Mouse (Mus musculus) fibroblast of lung, adult 2 months (primary cell): ENCODE data around the gene Atg13.

Source experiments
- DNase-seq: peaks from one replicate; pipeline ENCODE4 v3.0.0-alpha.2; 2011; ENCODE audit warnings: low read depth

The Atg13 gene

DNA sequence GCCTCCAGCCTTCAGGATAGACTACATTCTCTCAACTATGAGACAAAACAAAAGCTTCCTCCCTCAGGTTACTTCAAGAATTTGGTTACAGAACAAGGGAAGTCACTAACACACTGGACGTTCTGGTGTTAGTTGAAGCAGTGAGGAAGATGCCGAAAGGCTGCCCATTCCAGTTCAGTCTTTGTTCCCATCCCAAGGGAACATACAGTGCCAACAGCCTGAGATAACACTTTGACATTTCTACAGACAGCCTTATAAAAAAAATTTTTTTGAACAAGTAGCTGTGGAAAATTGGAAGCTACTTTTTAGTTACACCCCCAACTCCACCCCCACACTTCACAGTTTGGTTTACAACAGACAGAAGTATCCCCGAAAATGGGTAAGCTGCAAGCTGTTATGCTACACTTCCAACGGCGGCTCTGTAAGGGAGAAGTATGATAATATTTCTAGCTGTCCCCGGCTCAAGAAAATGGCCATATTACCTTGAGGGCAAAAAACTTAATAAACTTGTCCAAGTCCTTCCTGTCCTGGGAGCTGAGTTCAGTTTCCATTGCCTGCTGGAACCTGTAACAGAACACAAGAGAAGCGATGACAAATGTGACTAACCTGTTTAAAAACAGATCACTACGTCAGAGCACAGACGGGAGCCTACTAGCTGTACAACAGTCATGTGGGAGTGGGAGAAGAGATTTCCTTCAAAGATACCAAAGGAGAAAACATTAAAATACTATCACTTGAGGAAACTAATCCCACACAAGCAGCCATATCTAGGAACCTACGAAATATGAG lies 14.7 kb downstream of the Atg13 start:
- no peak for DNase-seq

DNA sequence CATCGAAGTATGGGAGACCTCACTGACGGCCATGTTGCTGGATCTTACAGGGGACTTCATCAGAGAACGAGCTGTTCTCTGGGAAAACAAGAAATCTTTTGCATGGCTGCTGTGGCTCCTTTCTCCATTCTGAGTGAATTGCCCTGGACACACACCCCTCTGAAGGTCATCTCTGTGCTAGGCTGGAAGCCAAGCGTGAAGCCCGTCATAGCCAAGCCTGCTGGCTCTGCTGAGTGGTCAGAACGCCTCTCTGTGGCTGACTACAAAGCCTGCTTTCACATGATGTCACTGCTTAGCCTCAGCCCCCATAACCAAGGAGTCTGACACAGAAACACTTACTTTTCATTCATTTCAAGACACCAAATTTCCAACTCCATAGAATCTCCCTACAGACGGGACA lies 20.9 kb downstream of the Atg13 start:
- DNase-seq, result no peak

DNA sequence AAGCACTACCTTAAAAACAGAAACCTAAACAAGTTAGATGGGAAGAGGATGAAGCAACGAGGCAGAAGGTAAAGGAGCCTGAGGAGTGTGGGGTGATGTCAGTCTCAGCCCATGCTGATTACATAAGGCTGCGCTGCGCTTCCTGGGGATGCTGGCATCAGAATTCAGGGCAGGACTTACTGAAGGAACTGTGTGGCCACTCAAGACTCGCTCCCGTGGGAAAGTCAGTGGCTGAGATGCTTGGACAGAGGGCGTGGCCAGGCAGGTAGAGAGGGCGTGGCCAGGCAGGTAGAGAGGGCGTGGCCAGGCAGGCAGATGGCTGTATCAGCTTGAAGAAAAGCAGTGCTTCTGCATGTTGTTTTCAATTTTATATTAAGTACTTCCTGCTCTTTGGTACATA lies 26.5 kb downstream of the Atg13 start:
- DNase-seq, result no peak

DNA sequence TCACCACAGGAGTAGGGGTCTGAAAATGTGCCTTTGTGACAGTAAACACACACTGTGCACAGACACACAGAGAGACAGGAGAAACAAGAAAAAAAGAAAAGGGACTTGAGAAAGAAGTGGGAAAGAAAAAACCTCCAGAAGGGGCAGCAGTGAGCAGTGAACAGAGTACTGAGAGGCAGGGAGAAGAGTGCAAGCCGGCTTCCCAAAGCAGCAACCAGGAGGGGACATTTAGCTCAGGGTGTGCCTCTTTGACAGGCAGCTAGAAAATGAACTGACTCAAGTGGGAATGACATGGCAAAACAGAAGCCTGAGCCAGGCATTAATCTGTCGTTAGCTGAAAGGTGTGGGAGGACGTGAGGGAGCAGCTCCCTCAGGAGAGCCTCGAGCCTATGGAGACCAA lies 27.5 kb downstream of the Atg13 start:
- peak; percentile 33 for DNase-seq

DNA sequence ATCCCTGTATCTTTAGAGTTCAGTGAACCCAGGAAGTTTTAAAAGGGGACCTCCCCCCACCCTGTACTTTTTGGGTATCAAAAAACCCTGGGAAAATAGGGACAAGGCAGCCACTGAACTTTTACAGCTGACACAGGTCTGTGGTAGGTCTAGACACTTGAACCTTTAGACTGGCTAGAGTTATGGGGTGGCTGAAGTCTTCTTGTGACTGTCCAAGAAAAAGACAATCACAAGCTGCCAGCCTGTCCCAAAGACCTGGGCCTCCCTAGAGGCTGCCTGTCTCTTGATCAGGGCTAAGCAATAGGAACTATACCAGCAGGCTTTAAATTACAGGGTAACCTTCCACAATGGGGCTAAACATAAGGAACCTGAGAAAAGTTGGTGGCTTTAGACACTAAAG lies 33.4 kb downstream of the Atg13 start:
- DNase-seq, result no peak

DNA sequence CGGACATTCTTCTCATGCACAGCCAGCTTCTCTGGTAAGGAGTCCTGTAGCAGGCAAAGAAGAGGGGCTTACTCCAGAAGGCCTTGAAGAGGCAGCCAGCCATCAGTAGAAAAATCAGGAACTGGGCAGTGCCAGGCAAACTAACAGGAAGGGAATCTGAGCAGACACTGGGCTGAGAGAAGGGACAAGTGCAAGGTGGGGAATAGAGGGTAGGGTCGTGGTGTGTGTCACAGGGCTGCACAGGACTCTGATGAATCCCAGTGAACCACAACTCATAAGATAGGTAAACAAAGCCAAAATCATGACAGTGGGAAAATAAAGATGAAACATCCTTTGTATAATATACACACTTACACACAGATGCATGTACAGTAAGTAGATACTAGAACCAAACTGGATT lies 34.0 kb downstream of the Atg13 start:
- DNase-seq, result no peak

DNA sequence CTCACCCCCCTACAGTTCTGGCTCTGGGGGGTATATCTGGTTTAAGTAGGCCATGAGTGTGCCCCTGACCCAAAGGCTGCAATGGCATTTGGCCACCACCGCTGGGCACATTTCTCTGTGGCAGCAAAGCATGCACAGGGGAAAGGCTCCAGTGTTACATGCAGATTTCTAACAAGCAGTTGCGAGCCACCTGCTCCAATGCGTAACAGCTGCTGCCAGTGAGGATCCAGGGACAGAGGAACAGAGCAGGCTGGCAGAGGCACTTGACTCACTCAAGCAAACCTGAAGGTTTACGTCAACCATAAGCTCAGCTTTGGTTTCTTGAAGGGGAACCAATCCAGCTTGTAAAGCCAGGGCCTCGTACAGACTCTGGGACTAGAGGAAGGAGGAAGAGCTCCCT lies 35.5 kb downstream of the Atg13 start:
- DNase-seq, result no peak

DNA sequence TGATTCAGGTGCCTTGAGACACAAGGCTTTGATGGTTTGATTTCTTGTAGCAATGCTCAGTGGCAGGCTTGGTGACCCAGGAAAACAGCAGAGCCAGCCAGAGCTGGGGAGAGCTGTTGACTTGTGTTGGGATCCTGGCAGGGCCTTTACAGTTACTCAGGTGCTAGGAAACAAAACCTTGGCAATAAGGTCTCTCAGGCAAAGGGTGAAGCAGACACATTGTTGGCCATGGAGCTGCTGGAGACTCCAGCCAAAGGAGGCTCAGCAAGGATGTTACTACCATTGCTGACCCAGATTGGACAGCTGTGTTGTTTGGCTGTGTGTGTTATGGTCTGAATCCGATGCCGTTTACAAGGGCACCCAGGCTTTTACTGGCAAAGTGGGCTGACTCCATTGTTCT lies 36.8 kb downstream of the Atg13 start:
- no peak for DNase-seq

DNA sequence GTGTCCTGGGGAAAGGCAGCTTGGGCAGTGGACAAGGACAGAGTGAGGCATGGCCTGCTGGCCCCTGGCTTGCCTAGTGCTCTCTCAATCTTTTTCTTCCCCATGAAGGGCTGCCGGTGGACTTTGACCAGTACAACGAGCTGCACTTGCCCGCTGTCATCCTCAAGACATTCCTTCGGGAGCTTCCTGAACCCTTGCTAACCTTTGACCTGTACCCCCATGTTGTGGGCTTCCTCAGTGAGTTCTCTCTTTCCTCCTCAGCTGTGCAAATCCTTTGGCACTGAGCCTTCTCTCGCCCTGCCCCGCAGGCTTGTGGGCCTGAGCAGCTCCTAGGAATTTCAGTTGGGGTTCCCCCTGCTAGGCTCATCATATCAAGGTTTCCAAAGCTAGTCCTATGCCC lies 40.3 kb downstream of the Atg13 start:
- DNase-seq, result no peak

DNA sequence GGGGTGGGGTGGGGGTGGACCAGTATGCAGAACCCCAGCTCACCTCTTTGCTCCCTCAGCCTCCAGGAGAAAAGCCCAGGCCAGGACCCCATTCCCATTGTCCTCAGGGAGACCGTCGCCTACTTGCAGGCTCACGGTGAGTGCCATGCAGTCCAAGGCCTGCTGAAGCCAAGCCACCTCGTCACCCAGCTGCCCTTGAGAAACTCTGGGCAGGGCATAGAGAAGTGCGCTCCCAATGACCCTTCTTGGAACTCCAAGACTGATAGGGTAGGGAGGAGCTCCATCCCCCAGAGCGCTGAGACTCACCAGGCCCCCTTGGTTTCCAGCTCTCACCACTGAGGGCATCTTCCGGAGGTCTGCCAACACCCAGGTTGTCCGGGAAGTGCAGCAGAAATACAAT lies 41.0 kb downstream of the Atg13 start:
- DNase-seq, result no peak

DNA sequence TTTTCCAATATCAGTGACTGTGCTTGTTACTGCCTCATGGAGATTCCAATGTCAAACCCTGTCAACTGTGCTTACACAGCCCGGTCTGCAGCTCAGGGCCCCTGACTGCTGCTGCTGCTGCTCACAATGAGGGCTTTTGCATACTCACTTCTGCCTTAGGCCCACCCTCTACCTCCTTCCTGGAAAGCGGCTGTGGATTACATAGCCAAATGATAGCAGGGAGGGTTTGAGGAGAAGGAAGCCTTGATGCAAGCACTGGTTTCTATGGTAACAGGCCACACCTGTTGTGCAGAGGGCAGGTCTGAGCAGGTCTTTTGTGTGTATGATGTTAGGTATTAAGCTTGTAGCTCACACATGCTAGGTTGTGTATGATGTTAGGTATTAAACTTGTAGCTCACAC lies 42.6 kb downstream of the Atg13 start:
- DNase-seq, result no peak

DNA sequence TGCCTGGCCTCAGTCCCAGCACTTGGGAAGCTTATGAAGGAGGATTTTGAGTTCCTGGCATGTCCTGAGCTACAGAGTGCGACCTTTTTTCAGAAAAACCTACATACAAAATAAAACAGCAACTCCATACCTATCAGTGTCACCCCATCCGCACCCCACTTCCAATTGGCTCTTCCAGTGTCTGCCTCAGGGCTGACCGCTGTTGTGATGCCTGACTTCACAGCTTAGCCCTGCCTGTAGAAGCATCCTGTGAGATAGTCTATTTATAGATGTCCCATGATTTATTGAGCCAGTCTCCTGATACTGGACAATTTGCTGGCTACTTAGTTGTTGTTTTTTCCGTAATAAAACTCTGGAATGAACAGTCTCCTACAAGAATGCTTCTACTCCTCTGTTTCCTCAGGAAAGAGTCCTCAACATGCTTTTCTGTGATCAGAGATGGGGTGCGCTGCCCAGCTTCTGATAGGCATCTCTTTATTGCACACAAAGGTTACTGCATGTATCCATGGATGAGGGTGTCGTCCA lies 43.9 kb downstream of the Atg13 start:
- DNase-seq, result no peak

DNA sequence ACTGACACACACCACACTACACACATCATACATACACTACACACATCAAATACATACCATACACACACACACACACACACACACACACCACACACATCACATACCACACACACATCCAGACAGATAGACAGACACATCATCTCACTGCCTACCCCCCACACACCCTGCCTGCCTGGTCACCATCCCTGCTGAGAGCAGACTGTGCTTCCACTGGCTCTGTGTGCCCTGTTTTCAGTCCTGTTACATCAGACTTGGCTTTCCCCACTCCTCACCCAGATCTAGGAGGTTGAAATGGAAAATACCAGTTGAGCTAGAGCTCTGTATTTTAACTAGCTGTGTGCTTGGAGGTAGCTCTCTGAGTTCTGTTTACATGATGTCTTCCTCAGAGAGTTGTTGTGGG lies 45.6 kb downstream of the Atg13 start:
- DNase-seq, result no peak

DNA sequence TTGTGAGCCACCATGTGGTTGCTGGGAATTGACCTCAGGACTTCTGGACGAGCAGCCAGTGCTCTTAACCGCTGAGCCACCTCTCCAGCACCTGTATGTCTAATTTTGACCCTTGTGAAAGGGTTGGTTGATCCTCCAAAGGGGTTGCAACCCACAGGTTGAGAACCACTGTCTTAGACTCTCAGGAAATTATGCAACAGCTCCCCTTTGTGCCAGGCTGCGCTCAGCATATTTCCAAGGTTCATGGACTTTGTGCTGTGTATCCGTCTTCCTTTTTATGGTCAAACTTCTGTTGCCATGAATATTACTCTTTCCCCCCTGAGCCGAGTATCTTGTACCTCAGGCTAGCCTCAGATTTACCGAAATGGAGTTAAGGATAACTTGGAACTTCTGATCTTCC lies 49.4 kb downstream of the Atg13 start:
- no peak for DNase-seq

DNA sequence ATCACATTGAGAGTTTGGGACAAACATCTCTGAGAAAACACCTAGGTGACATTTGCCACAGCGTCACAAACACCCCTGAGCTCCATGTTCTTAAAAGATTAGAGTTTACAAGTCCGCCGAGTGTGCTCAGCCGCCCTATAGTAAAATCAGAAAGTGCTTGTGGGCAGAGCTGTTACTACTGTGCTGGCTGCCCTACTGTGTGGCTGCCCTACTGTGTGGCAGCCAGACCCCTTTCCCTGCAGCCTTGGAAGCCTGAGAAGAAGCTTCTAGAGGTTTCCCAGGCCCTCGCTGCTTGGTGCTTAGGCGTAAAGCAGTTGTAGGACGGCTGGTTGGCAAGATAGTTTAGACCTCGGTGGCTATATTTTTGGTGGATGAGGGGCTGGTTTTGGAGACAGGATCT lies 50.7 kb downstream of the Atg13 start:
- no peak for DNase-seq

DNA sequence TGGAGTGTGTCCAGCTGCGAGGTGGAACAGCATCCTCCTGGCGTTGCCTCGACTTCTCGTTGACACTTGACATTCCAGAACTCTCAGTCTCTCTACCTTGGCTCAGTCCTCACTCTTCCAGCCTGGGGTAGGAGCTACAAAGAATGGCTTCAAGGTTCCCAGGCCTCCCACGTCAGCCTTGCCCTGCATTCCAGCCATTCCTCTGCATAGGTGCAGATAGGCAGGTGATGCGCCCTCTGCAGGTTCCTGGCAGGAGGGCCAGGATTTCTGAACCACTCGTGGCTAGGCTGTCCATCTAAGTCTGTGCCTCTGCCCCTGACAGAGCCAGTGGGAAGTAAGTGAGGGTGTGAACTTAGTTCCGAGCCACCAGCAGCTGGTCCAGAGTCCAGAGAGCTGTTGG lies 53.6 kb downstream of the Atg13 start:
- DNase-seq, result no peak

DNA sequence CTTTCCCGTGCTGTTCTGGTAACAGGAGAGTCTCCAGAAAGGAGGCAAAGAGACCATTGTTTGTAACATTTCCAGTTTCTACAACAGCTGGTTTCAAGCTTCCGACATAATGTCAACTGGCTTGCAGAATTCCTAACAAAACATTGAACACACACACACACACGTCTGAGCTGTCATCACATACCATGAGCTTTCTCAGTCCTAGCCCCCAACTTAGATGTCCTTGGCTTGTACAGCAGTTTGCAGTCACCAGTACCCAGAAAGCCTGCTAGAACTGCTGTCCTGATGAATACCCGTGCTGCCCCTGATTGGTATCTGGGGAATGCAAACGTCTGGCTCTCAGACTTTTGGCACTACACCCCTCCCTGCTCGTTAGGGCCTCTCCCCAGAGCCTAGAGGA lies 54.5 kb downstream of the Atg13 start:
- no peak for DNase-seq

DNA sequence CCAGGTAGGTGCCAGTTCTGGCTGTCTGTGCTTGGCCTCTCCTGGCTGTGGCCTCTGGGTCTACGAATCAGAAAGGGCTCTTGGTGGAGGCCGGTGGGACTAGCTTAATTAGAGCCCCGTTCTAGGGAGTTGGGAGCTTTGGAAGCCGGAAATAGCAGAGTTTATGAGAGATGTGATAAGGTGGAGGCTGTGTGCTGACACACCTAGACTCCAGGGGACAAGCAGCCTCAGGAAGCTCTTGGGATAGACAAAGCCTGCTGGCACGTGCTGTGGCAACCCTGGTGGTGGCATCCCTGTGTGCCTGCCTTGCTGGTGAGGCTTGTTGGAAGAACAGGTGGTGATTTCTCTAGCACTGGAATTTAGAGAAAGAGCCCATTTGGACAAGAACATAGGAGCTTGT lies 55.0 kb downstream of the Atg13 start:
- DNase-seq, result no peak

DNA sequence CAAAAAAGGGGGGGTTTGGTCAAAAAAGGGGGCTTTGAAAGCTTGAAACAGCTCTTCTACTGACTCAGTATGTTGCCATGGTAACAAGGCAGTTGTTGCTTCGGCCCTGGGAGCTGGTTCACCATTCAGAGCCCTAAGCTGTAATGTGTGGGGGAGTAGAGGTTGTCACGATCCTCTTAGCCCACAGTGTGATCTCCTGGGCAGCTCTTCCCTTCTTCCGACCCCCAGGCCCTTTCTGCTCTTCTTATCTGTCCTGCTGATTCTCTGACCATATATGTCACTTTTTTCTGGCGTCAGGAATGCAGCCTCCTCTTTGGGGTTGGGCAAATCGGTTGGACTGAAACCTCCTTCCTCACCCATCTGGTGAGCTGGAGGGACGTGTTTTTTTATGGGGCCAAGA lies 57.5 kb downstream of the Atg13 start:
- no peak for DNase-seq

DNA sequence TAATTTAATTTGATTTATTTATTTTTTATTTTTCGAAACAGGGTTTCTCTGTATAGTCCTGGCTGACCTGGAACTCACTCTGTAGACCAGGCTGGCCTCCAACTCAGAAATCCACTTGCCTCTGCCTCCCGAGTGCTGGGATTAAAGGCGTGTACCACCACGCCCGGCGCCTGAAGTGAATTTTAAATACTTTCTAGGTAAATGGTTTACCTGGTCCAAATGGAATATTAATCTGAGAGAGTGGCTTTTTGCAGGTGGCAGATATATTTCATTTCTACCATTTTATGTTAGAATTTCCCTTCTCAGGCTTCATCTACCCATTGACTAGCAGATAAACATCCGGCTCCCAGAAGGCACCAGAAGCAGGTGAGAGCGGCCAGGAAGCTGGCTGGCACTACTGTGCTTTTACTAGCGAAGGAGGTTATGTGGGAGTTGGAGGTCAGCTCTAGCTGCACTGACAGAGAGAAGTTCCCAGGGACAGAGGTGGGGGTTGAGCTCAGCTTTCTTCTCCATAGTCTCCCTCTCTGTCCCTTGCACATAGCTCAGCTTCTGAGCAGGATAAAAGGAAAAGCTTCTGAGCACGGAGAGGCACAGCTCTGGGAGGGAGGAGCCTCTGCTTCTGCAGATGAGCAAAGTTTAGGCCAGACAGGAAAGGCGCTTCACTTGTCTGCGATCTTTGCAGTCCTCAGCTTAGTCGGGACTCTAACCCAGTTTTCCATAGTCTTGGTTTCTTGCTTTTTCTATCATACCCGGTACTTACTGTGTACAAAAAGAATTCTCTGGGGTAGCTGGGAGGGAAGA lies 58.7 kb downstream of the Atg13 start:
- DNase-seq, result no peak

DNA sequence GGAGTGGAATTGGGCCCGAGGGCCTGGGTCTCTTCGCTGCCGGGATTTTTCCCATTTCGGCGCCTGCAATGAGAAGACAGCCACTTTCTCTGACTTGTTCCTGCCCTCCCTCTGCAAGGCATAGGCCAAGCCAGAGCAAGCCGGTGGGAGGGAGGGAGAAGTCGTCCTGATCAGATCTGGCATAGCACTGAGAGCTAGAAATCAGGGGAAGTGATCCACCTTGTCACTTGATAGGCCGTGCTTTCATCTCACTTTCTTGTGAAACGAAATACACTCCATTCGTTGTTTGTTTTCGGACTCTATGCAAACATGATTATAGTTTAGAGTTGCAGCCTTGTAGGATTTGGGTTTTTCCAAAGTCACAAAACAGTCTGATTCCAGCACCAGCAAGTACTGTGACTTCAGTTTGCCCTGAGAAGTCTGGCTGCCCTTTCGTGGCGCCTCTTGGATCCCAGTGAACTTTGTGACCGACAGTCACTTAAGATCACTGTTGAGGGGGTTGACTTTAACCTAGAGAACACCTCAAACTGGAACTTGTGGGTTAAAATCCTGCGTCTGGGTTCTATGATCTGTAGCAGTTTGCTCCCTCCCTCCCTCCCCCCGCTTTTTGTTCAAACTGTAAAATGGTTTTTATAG lies 59.9 kb downstream of the Atg13 start:
- DNase-seq, result no peak

DNA sequence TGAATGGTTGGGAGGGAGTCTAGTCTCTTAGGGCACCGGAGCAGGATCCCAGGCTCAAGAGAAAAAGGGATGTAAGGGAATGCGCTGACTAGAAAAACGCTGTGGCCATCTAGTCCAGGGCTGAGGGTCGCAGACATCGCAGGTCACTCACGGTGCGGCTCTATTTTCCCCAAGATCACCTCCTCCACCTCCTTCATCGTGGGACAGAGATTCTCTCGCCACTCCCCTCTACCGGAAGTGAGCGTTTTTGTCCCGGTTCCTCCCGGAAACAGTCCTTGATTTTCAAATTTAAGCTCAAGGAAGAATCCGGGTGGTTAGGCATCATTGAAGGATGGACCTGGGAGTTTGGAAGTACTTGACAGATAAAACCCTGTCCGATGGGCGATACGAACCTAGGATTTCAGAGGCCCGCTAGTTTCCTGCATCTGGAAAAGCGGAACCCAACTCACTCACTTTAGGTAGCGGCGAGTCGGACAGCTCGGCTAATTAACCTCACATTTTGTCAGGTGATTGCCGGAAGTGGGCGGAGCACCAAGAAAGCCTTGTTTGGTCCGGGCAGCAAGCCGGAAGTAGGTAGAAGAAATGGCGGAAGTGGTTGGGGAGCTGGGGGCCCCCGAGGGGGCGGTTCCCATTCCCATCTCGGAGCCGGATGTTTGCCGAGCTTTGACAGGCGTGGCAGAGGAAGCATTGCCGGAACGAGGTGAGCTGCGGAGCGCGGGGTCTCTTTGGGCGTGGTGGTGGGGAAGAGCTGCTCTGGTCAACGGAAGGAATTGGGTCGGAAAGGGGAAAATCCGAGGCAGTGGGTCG lies 60.6 kb downstream of the Atg13 start, which contains the start of the genes Zfp408 and Arhgap1:
Zfp408 (minus strand) TSS at position 239 of the 807 bp plus-strand sequence.
Arhgap1 (plus strand) TSS at position 308 of the 807 bp plus-strand sequence.
- DNase-seq, result peak; percentile 92
